Mouse (Mus musculus) heart, embryonic 11.5 days (tissue): ENCODE data around the gene Prkce. TPM values are rescaled to one million over a fixed set of nuclear protein-coding genes. Genes with fewer than 3 reads are reported as not detected.

ENCODE experiments used
- ATAC-seq: fragments of 200-750 bp; cut with Nextera tagmentation; replicated peaks from 2 replicates; pipeline ENCODE4 v1.8.0; 2017; ENCODE audit warnings: moderate library complexity; ENCODE audit not compliant: insufficient number of reproducible peaks, low FRiP score, low TSS enrichment
- H3K27ac ChIP-seq: fragments of 300-500 bp; sonication (generic); 2 replicates; pipeline ENCODE4 v1.5.1; 2014; ENCODE audit warnings: mild to moderate bottlenecking, low read depth, low read length
- H3K27me3 ChIP-seq: fragments of 300-500 bp; sonication (generic); 2 replicates; pipeline ENCODE4 v1.6.1; 2014; ENCODE audit warnings: mild to moderate bottlenecking, low read length, mixed read lengths; ENCODE audit not compliant: control insufficient read depth, insufficient read depth
- H3K36me3 ChIP-seq: fragments of 300-500 bp; sonication (generic); 2 replicates; pipeline ENCODE4 v1.6.1; 2014; ENCODE audit warnings: mild to moderate bottlenecking, low read length, moderate library complexity, mixed read lengths; ENCODE audit not compliant: control insufficient read depth, insufficient read depth
- H3K4me1 ChIP-seq: fragments of 300-500 bp; sonication (generic); 2 replicates; pipeline ENCODE4 v1.6.1; 2014; ENCODE audit warnings: low read length; ENCODE audit not compliant: control insufficient read depth, insufficient read depth
- H3K4me2 ChIP-seq: fragments of 300-500 bp; sonication (generic); 2 replicates; pipeline ENCODE4 v1.6.1; 2014; ENCODE audit warnings: mild to moderate bottlenecking, moderate library complexity
- H3K4me3 ChIP-seq: fragments of 300-500 bp; sonication (generic); 2 replicates; pipeline ENCODE4 v1.5.1; 2014; ENCODE audit warnings: low read depth, low read length
- H3K9ac ChIP-seq: fragments of 300-500 bp; sonication (generic); 2 replicates; pipeline ENCODE4 v1.6.1; 2014; ENCODE audit warnings: mild to moderate bottlenecking, low read depth, low read length, moderate library complexity
- H3K9me3 ChIP-seq: fragments of 300-500 bp; sonication (generic); replicated peaks from 2 replicates; pipeline ENCODE4 v1.6.1; 2016; ENCODE audit warnings: low read length; ENCODE audit not compliant: control insufficient read depth
- WGBS: fragments of 180-500 bp; shearing (Covaris S2); extraction: QIAGEN DNeasy Blood & Tissue Kit; methylation state at CpG from one replicate; pipeline ENCODE4 v1.1.7; 2014; ENCODE audit not compliant: insufficient replicate concordance; 5-methylcytosine and 5-hydroxymethylcytosine counted together
- polyA plus RNA-seq: library from polyadenylated mRNA; unstranded; fragments of >200 nt; fragmentation: Nextera tagmentation; extraction: Ambion mirVana; gene quantifications from 2 replicates; pipeline ENCODE4 v1.2.1, GENCODE M21; 2014

Gene Prkce
- polyA plus RNA-seq, 1 experiment from 2014 or later: 12.8 TPM

DNA sequence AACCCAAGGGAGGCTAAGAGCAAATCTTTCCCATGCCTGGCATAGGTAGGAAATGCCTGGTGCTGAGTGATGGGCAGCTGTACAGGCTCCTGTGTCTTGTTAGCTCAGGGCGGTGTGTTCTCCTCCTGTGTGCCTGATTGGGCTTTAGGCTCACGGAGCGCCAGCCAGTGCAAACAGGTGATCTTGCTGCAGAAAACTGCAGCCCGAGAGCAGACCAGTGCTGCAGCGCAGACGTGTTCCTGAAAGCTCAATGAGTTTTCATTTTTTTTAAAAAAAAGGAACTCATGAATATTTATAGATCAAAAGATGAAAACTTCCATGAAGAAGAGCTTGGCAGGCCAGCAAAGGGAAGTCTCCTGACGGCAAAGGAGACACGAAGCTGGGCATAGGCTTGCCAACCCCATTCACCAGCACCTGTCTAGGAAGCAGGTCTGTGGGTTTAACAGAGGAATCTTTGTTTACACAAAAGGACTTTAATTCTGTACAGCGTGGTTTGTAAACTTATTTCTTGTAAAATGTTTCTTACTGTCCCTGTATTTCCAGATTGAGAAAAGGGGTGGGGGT lies 67.1 kb downstream of the Prkce start:
- H3K27me3 ChIP-seq: no peaks in the 10 kb centered on the region
- no peak overlapping the region for H3K9ac ChIP-seq
- H3K4me3 ChIP-seq: no peak overlapping the region
- ATAC-seq: no peak
- H3K36me3 ChIP-seq: no peaks in the 10 kb centered on the region
- WGBS: 86% methylated on average over 9 of the region's 9 CpGs
- no peaks in the 10 kb centered on the region for H3K9me3 ChIP-seq
- H3K4me1 ChIP-seq: peaks cover 3% of the 10 kb centered on the region; the same call in 1 of the 2 replicates
- no peak overlapping the region for H3K4me2 ChIP-seq
- H3K27ac ChIP-seq: no peak overlapping the region

DNA sequence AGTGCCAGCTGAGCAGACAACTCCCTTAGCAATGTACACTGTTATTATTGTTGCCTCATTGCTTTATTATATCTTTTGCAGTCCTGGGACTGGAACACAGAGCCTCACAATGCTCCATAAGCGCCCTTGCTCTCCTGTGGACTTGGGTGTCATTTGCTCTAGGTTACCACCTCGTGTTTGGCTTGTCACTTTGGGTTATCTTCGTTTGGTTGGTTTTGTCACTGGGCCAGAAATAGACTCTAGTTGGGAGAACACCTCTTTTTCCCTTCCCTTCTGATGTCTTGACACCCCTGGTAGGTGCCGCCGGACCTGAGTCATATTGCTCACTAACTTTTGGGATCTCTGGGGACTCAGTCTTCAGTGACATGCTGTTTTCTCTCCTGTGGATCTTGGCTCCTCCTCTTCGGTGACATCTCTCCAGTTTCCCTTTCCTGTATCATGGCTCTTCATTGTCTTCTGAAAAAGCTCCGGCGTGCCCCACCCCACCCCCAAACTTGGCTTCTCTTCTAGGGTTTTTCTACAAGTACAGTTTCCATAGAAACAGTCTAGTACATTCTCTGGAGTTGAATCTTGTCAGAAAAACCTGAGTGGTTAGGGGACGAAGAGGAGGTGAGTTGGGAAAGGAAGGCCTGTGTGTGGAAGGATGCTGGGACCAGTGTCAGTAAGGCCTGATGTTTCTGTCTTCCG lies 68.6 kb downstream of the Prkce start:
- 74% methylated on average over 10 of the region's 10 CpGs for WGBS
- H3K27ac ChIP-seq: no peak overlapping the region

DNA sequence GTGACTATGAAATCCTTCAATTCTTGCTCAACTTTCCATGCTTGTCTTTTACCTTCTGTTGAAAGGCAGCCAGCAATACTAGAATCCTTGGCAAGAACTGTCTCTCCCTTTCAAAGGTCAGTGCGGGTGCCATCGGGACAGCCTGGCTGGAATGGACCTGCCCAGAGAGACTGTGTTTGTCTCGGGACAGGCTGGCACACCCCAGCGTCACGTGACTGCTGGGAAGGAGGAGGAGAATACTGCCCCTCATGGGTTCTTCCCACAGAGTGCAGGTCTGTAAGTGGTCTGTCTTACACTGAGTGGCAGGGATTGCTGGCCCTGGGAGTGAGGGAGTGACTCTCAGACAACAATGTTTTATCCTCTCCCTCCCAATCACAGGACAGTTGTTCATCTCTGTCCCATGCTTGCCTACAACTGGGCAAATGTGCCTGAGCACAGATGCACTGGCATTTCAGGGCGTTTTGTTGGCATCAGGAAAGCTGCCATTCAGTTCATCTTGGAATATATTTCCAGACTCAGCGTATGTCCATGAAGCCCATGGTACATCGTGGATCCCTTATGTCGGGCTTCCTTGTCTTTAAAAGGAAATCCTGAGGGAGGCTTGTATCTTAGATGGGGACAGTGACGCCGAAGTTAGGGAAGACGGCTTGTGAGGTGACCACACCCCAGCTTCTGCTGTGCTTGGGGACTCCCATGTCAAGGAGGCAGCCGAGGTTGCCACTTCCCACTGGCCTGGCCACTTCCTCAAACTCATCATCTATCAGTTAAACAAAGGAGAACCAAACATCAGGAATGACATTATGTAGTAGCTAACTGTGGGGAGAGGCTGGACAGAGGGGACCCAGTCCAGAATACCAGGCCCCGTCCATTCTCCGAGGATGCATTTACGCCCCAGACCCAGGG lies 69.5 kb downstream of the Prkce start:
- H3K27ac ChIP-seq: no peak overlapping the region
- H3K9me3 ChIP-seq: no peaks in the 10 kb centered on the region
- 81% methylated on average over 16 of the region's 16 CpGs for WGBS
- H3K27me3 ChIP-seq: no peaks in the 10 kb centered on the region
- no peak overlapping the region for H3K4me2 ChIP-seq
- H3K4me1 ChIP-seq: peaks cover 5% of the 10 kb centered on the region; the same call in 1 of the 2 replicates
- no peak; the same call in 1 of the 2 replicates for ATAC-seq
- H3K4me3 ChIP-seq: no peak overlapping the region
- no peak overlapping the region for H3K9ac ChIP-seq
- no peaks in the 10 kb centered on the region for H3K36me3 ChIP-seq

More for the DNA sequence above, 68.6 kb downstream of the Prkce start:
- Histone ChIP-seq H3K9me3 (no peaks in the 10 kb centered on the region), H3K27me3 (no peaks in the 10 kb centered on the region), H3K4me3 (no peak overlapping the region), H3K9ac (no peak overlapping the region), H3K36me3 (no peaks in the 10 kb centered on the region), H3K4me1 (peaks cover 9% of the 10 kb centered on the region; the same call in 1 of the 2 replicates), H3K4me2 (no peak overlapping the region)
- ATAC-seq: no peak

DNA sequence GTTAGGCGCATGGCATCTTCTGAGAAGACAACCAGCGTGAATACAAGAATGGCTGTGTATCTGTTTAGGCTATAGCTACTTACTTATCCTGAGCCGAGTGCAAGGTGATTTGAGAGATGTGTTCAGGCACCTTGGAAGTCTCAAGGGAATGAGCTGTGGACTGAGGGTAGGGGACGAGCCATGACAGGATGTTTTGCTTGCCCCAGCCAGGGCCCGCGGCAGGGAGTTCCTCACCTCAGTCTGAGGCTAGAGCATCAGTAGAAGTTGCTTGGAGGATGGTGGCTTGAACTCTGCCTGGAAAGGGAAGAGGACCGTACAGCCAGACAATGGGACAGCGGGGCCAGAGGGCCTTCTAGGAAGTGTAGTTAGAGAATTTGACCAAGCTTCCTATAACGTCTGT lies 74.7 kb downstream of the Prkce start:
- H3K4me1 ChIP-seq: peaks cover 11% of the 10 kb centered on the region
- no peaks in the 10 kb centered on the region for H3K36me3 ChIP-seq
- H3K9me3 ChIP-seq: no peaks in the 10 kb centered on the region
- 68% methylated on average over 9 of the region's 9 CpGs for WGBS
- no peak overlapping the region for H3K27ac ChIP-seq
- no peak overlapping the region for H3K4me3 ChIP-seq
- no peak overlapping the region for H3K4me2 ChIP-seq
- no peak for ATAC-seq
- H3K9ac ChIP-seq: no peak overlapping the region
- no peaks in the 10 kb centered on the region for H3K27me3 ChIP-seq

DNA sequence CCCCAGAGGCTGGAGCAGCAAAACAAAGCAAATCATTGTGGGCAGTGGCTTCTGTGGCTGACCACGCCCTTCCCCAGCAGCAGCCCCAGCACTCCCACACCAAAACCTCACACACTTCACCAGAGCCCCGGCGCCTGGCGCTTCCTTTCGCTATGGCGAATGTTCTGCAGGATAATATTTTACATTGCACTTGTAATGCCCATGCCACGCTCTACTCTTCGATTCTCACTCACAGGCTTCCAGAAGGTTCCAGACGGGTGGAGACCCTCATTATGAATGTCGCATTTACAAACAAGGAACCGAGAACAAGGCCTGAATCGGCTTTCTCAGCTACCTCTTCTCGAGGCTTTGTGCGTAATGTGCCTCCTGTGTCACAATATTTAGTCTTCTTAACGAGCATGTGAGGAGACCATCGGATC lies 75.5 kb downstream of the Prkce start:
- ATAC-seq: no peak
- Histone ChIP-seq H3K4me2 (no peak overlapping the region), H3K9me3 (no peaks in the 10 kb centered on the region), H3K27ac (no peak overlapping the region), H3K27me3 (no peaks in the 10 kb centered on the region), H3K4me3 (no peak overlapping the region), H3K9ac (no peak overlapping the region), H3K4me1 (peaks cover 11% of the 10 kb centered on the region), H3K36me3 (no peaks in the 10 kb centered on the region)
- WGBS: 83% methylated on average over 16 of the region's 16 CpGs

DNA sequence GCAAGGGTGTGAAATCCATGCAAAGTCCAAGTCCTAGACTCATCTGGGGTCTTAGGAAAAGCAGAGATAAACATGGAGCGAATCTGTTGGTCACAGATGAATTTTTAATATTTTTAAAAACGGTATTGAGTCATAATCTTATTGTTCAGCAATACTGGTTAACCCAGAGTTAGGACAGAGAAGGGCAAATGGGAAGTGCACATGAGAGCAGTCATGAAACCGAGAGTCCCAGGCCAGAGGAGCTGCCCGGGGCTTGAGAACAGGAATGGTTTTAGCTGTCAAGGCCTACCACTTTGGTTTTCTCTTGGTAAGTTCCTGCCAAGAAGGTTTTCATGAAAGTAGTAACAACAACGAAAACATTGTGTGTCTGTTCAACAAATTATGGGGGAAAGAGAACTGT lies 76.8 kb downstream of the Prkce start:
- no peak overlapping the region for H3K9ac ChIP-seq
- no peak overlapping the region for H3K27ac ChIP-seq
- no peak for ATAC-seq
- no peak overlapping the region for H3K4me3 ChIP-seq
- no peaks in the 10 kb centered on the region for H3K36me3 ChIP-seq
- H3K27me3 ChIP-seq: no peaks in the 10 kb centered on the region
- H3K4me1 ChIP-seq: peaks cover 11% of the 10 kb centered on the region
- 90% methylated on average over 5 of the region's 5 CpGs for WGBS
- no peak overlapping the region for H3K4me2 ChIP-seq
- H3K9me3 ChIP-seq: no peaks in the 10 kb centered on the region

DNA sequence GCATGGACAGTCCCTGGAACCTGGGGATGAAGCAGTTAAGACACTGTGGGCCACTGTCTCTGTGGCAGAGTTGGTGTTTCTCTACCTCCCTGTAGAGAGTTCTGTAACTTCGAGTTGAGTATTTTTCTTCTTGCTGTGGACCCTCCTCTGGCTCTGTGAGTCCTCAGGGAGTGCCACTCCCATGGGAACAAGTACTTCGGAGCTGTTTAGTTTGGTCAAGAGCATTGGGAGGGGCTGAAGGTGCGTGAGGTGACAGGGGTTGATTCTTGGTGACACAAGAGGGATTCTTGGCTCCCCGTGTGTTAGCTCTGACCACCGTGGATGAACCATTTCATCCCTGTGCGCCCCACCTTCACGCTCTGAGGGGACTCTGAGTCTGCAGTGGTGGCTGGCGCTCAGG lies 81.2 kb downstream of the Prkce start:
- no peak for ATAC-seq
- H3K36me3 ChIP-seq: no peaks in the 10 kb centered on the region
- 78% methylated on average over 8 of the region's 8 CpGs for WGBS
- H3K4me2 ChIP-seq: no peak overlapping the region
- no peak overlapping the region for H3K27ac ChIP-seq
- no peaks in the 10 kb centered on the region for H3K9me3 ChIP-seq
- H3K9ac ChIP-seq: no peak overlapping the region
- no peaks in the 10 kb centered on the region for H3K27me3 ChIP-seq
- no peak overlapping the region for H3K4me3 ChIP-seq
- H3K4me1 ChIP-seq: peaks cover 12% of the 10 kb centered on the region

DNA sequence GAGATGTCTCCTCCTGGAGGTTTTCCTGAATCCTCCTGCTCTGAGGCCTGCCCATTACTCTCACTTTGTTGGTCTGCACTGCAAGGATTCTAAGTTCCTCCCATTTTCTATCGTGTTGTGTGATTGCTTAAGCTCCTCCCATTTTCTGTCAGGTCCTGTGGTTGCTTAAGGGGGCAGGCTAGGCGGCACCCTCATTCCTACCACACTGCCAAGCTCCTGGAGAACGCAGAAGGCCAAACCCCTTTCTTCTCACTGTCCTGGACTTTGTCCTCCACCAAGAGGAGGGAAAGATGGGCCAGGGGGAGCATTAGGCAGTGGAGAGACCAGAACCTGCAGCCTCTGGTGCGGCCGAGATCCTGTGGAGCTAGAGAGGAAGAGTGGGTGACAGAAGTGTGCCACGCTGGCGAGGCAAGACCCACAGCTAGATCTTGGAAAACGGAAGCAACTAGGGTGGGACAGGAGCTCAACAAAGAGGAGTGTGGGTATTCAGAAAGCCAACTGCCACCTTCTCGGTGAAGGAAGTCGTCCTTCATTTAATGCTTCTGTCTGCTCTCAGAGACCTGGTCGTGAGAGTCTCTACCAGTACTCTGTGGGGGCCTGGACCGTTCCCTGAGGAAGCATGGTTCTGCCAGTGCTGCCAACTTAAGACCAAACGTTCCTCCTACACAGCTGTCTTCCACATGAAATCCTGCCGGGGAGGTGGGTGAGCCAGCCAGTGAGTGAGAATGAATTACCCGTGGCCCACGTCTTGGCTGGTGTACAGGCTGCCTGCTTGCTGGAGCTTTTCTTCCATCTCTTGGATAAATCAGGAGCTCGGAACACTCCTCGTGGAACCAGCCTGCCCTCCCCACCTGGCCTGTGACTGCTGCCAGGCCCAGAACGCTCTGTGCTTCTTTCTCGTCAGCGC lies 82.2 kb downstream of the Prkce start:
- Histone ChIP-seq H3K27me3 (no peaks in the 10 kb centered on the region), H3K27ac (no peak overlapping the region), H3K36me3 (no peaks in the 10 kb centered on the region; the same call in 1 of the 2 replicates), H3K4me1 (peaks cover 12% of the 10 kb centered on the region), H3K9ac (no peak overlapping the region), H3K4me3 (no peak overlapping the region), H3K4me2 (no peak overlapping the region), H3K9me3 (no peaks in the 10 kb centered on the region; the same call in 1 of the 2 replicates)
- WGBS: 76% methylated on average over 21 of the region's 21 CpGs
- no peak for ATAC-seq
